Mouse (Mus musculus) ES-Bruce4 (cell line): ENCODE results near the gene Gm10073. TPM values are rescaled to one million over a fixed set of nuclear protein-coding genes. Genes with fewer than 3 reads are reported as not detected.

Experiments
- H3K27ac ChIP-seq: 2 replicates; pipeline ENCODE4 v1.5.1; 2012; ENCODE audit warnings: low read length, inconsistent platforms; ENCODE audit not compliant: insufficient read depth
- H3K27me3 ChIP-seq: 2 replicates; pipeline ENCODE4 v1.6.1; 2012; ENCODE audit warnings: mild to moderate bottlenecking, low read length, inconsistent platforms; ENCODE audit not compliant: control insufficient read depth, poor library complexity, insufficient read depth, severe bottlenecking
- H3K36me3 ChIP-seq: 2 replicates; pipeline ENCODE4 v1.6.1; 2012; ENCODE audit warnings: inconsistent platforms, mild to moderate bottlenecking, low read length, moderate library complexity; ENCODE audit not compliant: control insufficient read depth, poor library complexity, insufficient read depth, severe bottlenecking
- H3K4me1 ChIP-seq: one replicate; pipeline ENCODE4 v1.8.1; 2011; ENCODE audit warnings: low read length; ENCODE audit not compliant: control insufficient read depth, insufficient read depth
- H3K4me3 ChIP-seq: 2 replicates; pipeline ENCODE4 v1.5.1; 2011; ENCODE audit warnings: low read depth, mild to moderate bottlenecking, low read length
- H3K9ac ChIP-seq: 2 replicates; pipeline ENCODE4 v1.6.1; 2012; ENCODE audit warnings: low read depth, mild to moderate bottlenecking, inconsistent platforms; ENCODE audit not compliant: poor library complexity, severe bottlenecking
- H3K9me3 ChIP-seq: replicated peaks from 2 replicates; pipeline ENCODE4 v1.6.1; 2012; ENCODE audit warnings: mild to moderate bottlenecking, low read length, inconsistent platforms; ENCODE audit not compliant: control insufficient read depth, poor library complexity, insufficient read depth, severe bottlenecking
- CTCF ChIP-seq: IDR thresholded peaks from one replicate; pipeline ENCODE4 v1.8.1; 2011; ENCODE audit warnings: low read depth, low read length
- EP300 ChIP-seq: IDR thresholded peaks from 2 replicates; pipeline ENCODE4 v1.6.1; 2011; ENCODE audit warnings: low read depth, low read length; ENCODE audit not compliant: insufficient read depth
- POLR2A ChIP-seq: IDR thresholded peaks from one replicate; pipeline ENCODE4 v1.8.1; 2011; ENCODE audit warnings: low read length; ENCODE audit not compliant: insufficient read depth
- polyA plus RNA-seq: library from polyadenylated mRNA; stranded (reverse); fragments of >200 nt; gene quantifications from 2 replicates; pipeline ENCODE4 v1.2.4, GENCODE M21; 2011; ENCODE audit warnings: low read depth; ENCODE audit not compliant: missing spikeins, insufficient read depth, insufficient read length

The Gm10073 gene
- polyA plus RNA-seq, 1 experiment = 498 TPM

GRCm38 (mm10) chr8:106617196-106617595 is 43.9 kb upstream of the Gm10073 start:
- H3K4me3 ChIP-seq = peak overlapping the region; percentile 15; the same call in 1 of the 2 replicates
- H3K27me3 ChIP-seq = no peaks in the 10 kb centered on the region
- H3K9me3 ChIP-seq = no peaks in the 10 kb centered on the region
- TF ChIP-seq EP300 (0 out of 2 replicates have a peak, but pooled peaks have one; percentile 16), POLR2A (no peak)
- H3K27ac ChIP-seq = peak overlapping the region; percentile 98
- peaks cover 10% of the 10 kb centered on the region for H3K4me1 ChIP-seq
- H3K36me3 ChIP-seq = no peaks in the 10 kb centered on the region
- H3K9ac ChIP-seq = peak overlapping the region; percentile 67

GRCm38 (mm10) chr8:106616679-106617078 is 43.4 kb upstream of the Gm10073 start:
- Histone ChIP-seq H3K36me3 (no peaks in the 10 kb centered on the region; the same call in 1 of the 2 replicates), H3K9me3 (no peaks in the 10 kb centered on the region), H3K4me1 (peaks cover 9% of the 10 kb centered on the region), H3K27me3 (no peaks in the 10 kb centered on the region), H3K4me3 (peak overlapping the region; percentile 15; the same call in 1 of the 2 replicates), H3K9ac (peak overlapping the region; percentile 67), H3K27ac (peak overlapping the region; percentile 98)
- no peak for TF ChIP-seq CTCF
- 0 out of 2 replicates have a peak, but pooled peaks have one; percentile 12 for TF ChIP-seq EP300

GRCm38 (mm10) chr8:106615661-106616299 is 42.5 kb upstream of the Gm10073 start:
- Histone ChIP-seq H3K36me3 (no peaks in the 10 kb centered on the region; the same call in 1 of the 2 replicates), H3K9me3 (no peaks in the 10 kb centered on the region), H3K27me3 (no peaks in the 10 kb centered on the region), H3K27ac (peak overlapping the region; percentile 98), H3K4me1 (peaks cover 12% of the 10 kb centered on the region), H3K9ac (0 out of 2 replicates have a peak overlapping the region, but pooled peaks have one; percentile 67), H3K4me3 (no peak overlapping the region)
- peak; percentile 36; the same call in 1 of the 2 replicates for TF ChIP-seq EP300
- TF ChIP-seq CTCF = no peak

GRCm38 (mm10) chr8:106614704-106615103 is 41.4 kb upstream of the Gm10073 start:
- peak; percentile 76; the same call in 1 of the 2 replicates for TF ChIP-seq EP300
- no peak for TF ChIP-seq POLR2A
- peaks cover 12% of the 10 kb centered on the region for H3K4me1 ChIP-seq

GRCm38 (mm10) chr8:106612047-106612446 is 38.8 kb upstream of the Gm10073 start:
- H3K4me1 ChIP-seq = peaks cover 14% of the 10 kb centered on the region
- H3K9ac ChIP-seq = peak overlapping the region; percentile 75
- no peaks in the 10 kb centered on the region; the same call in none of the 2 replicates for H3K36me3 ChIP-seq
- H3K27me3 ChIP-seq = no peaks in the 10 kb centered on the region
- H3K27ac ChIP-seq = peak overlapping the region; percentile 100
- no peak overlapping the region for H3K4me3 ChIP-seq
- H3K9me3 ChIP-seq = no peaks in the 10 kb centered on the region
- TF ChIP-seq CTCF (no peak), EP300 (no peak), POLR2A (no peak)

More at GRCm38 (mm10) chr8:106614704-106615103, 41.4 kb upstream of the Gm10073 start:
- no peak overlapping the region for H3K4me3 ChIP-seq
- no peaks in the 10 kb centered on the region for H3K9me3 ChIP-seq
- H3K36me3 ChIP-seq = no peaks in the 10 kb centered on the region; the same call in none of the 2 replicates
- H3K27me3 ChIP-seq = no peaks in the 10 kb centered on the region
- H3K27ac ChIP-seq = peak overlapping the region; percentile 98
- H3K9ac ChIP-seq = no peak overlapping the region

GRCm38 (mm10) chr8:106610958-106611640 is 37.8 kb upstream of the Gm10073 start:
- H3K27me3 ChIP-seq = no peaks in the 10 kb centered on the region
- peak overlapping the region; percentile 75 for H3K9ac ChIP-seq
- peak overlapping the region; percentile 52 for H3K4me3 ChIP-seq
- peak overlapping the region; percentile 100 for H3K27ac ChIP-seq
- H3K36me3 ChIP-seq = peaks cover under 1% of the 10 kb centered on the region
- TF ChIP-seq CTCF = no peak
- peak; percentile 85 for TF ChIP-seq EP300
- no peaks in the 10 kb centered on the region for H3K9me3 ChIP-seq
- peaks cover 14% of the 10 kb centered on the region for H3K4me1 ChIP-seq
